In the genomic region with DNA sequence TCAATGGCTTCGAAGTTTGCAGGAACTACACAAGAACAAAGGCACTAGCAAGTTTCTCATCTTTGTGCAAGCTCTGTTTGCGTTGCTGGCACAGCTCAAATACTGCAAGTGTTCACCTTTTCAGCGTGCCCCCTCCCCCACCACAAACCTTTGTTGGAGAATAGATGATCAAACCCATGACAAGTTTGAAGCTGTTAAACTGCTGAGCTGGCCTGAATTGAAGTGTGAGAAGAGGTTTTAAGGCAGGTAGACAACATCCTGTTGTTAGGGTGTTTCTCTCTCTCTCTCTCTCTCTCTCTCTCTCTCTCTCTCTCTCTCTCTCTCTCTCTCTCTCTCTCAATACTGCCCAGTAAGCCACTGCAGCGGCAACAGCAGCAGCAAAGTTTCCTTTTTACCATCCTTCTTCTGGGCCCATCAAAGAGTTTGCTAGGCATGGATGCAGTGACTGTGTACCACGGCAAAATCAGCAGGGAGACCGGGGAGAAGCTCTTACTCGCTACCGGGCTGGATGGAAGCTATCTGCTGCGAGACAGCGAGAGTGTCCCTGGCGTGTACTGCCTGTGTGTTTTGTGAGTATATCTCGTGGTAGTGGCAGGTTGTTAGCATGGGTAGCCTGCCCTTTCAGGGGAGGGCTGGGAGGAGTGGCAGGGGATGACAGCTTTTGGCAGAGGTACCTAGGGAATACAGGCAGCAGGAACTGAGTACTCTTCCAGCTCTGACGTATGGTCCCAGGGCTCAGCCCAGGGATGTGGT, we compare ENCODE assay signal across 25 mouse cellular contexts. TPM values are rescaled to one million over a fixed set of nuclear protein-coding genes. Genes with fewer than 3 reads are reported as not detected.
DNase-seq lines count a peak whose midpoint lies in the region; ATAC-seq and TF ChIP-seq lines count a peak whose summit lies in the region.
"Had no signal": no experiment of that assay in that cellular context is flagged by ENCODE, and none has a peak within 500 bp of the region (broad histone marks: within the 10 kb centered on the region; RNA-seq: fewer than 3 reads in every experiment).

Gene Sh2d1a (plus strand): TSS at position 163 of the 753 bp plus-strand sequence.

- H3K27ac ChIP-seq in heart, postnatal 0 days (ENCODE audit: low read depth) = no peak within 1 kb of the TSS
- H3K27ac ChIP-seq in midbrain, embryonic 15.5 days = no peak within 1 kb of the TSS
- H3K27ac ChIP-seq: forebrain, embryonic 10.5 days; hindbrain, embryonic 10.5 days; limb, embryonic 12.5 days; liver, embryonic 13.5 days; lung, embryonic 15.5 days; macrophage; midbrain, embryonic 10.5 days; neural tube, embryonic 15.5 days had no signal

- H3K9me3 ChIP-seq in heart, postnatal 0 days (replicated peaks; ENCODE audit: control insufficient read depth, low read length) = no peaks in the 10 kb centered on the region
- H3K9me3 ChIP-seq in midbrain, embryonic 15.5 days = no peaks in the 10 kb centered on the region
- H3K9me3 ChIP-seq: forebrain, embryonic 10.5 days; heart, embryonic 12.5 days; hindbrain, embryonic 10.5 days; limb, embryonic 12.5 days; liver, embryonic 13.5 days; lung, embryonic 15.5 days; midbrain, embryonic 10.5 days; neural tube, embryonic 15.5 days had no signal

- H3K4me3 ChIP-seq in heart, postnatal 0 days (ENCODE audit: low read depth, low read length) = peak within 1 kb of the TSS; percentile 8; the same call in 1 of the 2 replicates
- H3K4me3 ChIP-seq in midbrain, embryonic 15.5 days = no peak within 1 kb of the TSS
- H3K4me3 ChIP-seq: forebrain, embryonic 10.5 days; heart, embryonic 12.5 days; hindbrain, embryonic 10.5 days; limb, embryonic 12.5 days; liver, embryonic 13.5 days; lung, embryonic 15.5 days; midbrain, embryonic 10.5 days; neural tube, embryonic 15.5 days had no signal

- H3K27me3 ChIP-seq in heart, postnatal 0 days (ENCODE audit: control insufficient read depth, insufficient read depth, low read length) = no peaks in the 10 kb centered on the region
- no peaks in the 10 kb centered on the region for H3K27me3 ChIP-seq in midbrain, embryonic 15.5 days (replicated peaks)
- H3K27me3 ChIP-seq: heart, embryonic 12.5 days; limb, embryonic 12.5 days; liver, embryonic 13.5 days; lung, embryonic 15.5 days; neural tube, embryonic 15.5 days had no signal

- H3K36me3 ChIP-seq in heart, postnatal 0 days (replicated peaks; ENCODE audit: control insufficient read depth, insufficient read depth, low read length) = no peaks in the 10 kb centered on the region
- H3K36me3 ChIP-seq in midbrain, embryonic 15.5 days (replicated peaks) = no peaks in the 10 kb centered on the region
- H3K36me3 ChIP-seq: forebrain, embryonic 10.5 days; heart, embryonic 12.5 days; hindbrain, embryonic 10.5 days; limb, embryonic 12.5 days; liver, embryonic 13.5 days; lung, embryonic 15.5 days; midbrain, embryonic 10.5 days; neural tube, embryonic 15.5 days had no signal

- no peak for DNase-seq in heart, postnatal 0 days (ENCODE audit: low spot score)
- no peak for DNase-seq in heart, postnatal 14 days
- peak; percentile 61 for DNase-seq in T-cell, adult 2 months (ENCODE audit: low spot score)
- peak; percentile 18 to 45 for DNase-seq in natural killer cell, adult 2 months (ENCODE audit: low spot score in 2 of 2)
- DNase-seq in thymus, postnatal 14 days = peak; percentile 86
- DNase-seq in layer of hippocampus, adult 9-10 months (ENCODE audit: low spot score) = no peak
- DNase-seq in embryo, embryonic 10 days (ENCODE audit: low spot score) = no peak
- DNase-seq: adrenal gland, postnatal 10 days; cerebellum, postnatal 10 days; heart, adult 11 months; kidney, adult 8-10 months; kidney, postnatal 25 days; liver, embryonic 13.5 days; right cerebral cortex, postnatal 14 days had no signal

- ATAC-seq in heart, postnatal 0 days (ENCODE audit: insufficient read depth, low read depth) = no peak
- no peak for ATAC-seq in midbrain, embryonic 15.5 days (replicated peaks)

- 72% methylated on average over 13 of the region's 13 CpGs for WGBS in heart, postnatal 0 days
- WGBS in midbrain, embryonic 15.5 days = 75% methylated on average over 13 of the region's 13 CpGs

- intact Hi-C loops in heart, postnatal 14 days (cut with DNase I) = no loop called here

- TF ChIP-seq EP300 in heart, postnatal 0 days (IDR thresholded peaks at IDR 0.05; ENCODE audit: low read depth) = no peak

- TF ChIP-seq CTCF in heart, postnatal 0 days (IDR thresholded peaks at IDR 0.05; ENCODE audit: low read depth) = no peak

- no peak within 1 kb of the TSS for H3K9ac ChIP-seq in heart, postnatal 0 days (replicated peaks; ENCODE audit: low read depth, low read length)
- no peak within 1 kb of the TSS for H3K9ac ChIP-seq in midbrain, embryonic 15.5 days
- H3K9ac ChIP-seq: heart, embryonic 12.5 days; limb, embryonic 12.5 days; liver, embryonic 13.5 days; lung, embryonic 15.5 days; neural tube, embryonic 15.5 days had no signal

- H3K4me2 ChIP-seq in heart, postnatal 0 days (ENCODE audit: low read depth, low read length) = no peak within 1 kb of the TSS
- H3K4me2 ChIP-seq in midbrain, embryonic 15.5 days = no peak within 1 kb of the TSS
- H3K4me2 ChIP-seq: heart, embryonic 12.5 days; limb, embryonic 12.5 days; liver, embryonic 13.5 days; lung, embryonic 15.5 days; neural tube, embryonic 15.5 days had no signal

- no peaks in the 10 kb centered on the region for H3K4me1 ChIP-seq in heart, postnatal 0 days (ENCODE audit: control insufficient read depth, insufficient read depth)
- no peaks in the 10 kb centered on the region for H3K4me1 ChIP-seq in midbrain, embryonic 15.5 days
- H3K4me1 ChIP-seq: forebrain, embryonic 10.5 days; heart, embryonic 12.5 days; hindbrain, embryonic 10.5 days; limb, embryonic 12.5 days; liver, embryonic 13.5 days; lung, embryonic 15.5 days; midbrain, embryonic 10.5 days; neural tube, embryonic 15.5 days had no signal

RNA-seq across cellular contexts. Expression of gene Sh2d1a, which starts in this region (rescaled TPM):
- total RNA-seq in heart, postnatal 0 days (2014; rRNA removed; ENCODE audit: low replicate concordance) = 1.0 TPM in 1 of 2 replicates, not detected in the other
- polyA plus RNA-seq in heart, postnatal 0 days (2015; fragmentation: Nextera tagmentation; extraction: Ambion mirVana) = 0.22 and 0.30 TPM in 2 replicates
- total RNA-seq in heart, postnatal 14 days (2021) = 1 to 10 TPM in 1 of 2 experiments, under 1 TPM in 1; 0.29 to 4.4 TPM
- 5.5 TPM in 2 replicates for polyA plus RNA-seq in midbrain, embryonic 15.5 days (2015; fragmentation: Nextera tagmentation; extraction: Ambion mirVana)
- total RNA-seq: gastrocnemius, adult 8-10 months; layer of hippocampus, postnatal 10 days had no signal
- polyA plus RNA-seq: heart, embryonic 12.5 days; liver, embryonic 13.5 days; macrophage had no signal

Comparison
In these comparisons a context has a peak if more than half of its experiments do, and no peak if none do; other contexts are left out.
1. DNase-seq: peak in T-cell, adult 2 months (single experiment), natural killer cell, adult 2 months (2 of 2) and thymus, postnatal 14 days (single experiment); none in heart, postnatal 0 days (single experiment), heart, postnatal 14 days (0 of 2), layer of hippocampus, adult 9-10 months (single experiment) and embryo, embryonic 10 days (single experiment).